Mouse (Mus musculus) spleen, adult 2 months (tissue): ENCODE measurements around the gene Znrd1as. TPM values are rescaled to one million over a fixed set of nuclear protein-coding genes. Genes with fewer than 3 reads are reported as not detected.

ENCODE experiments used
- DNase-seq, 2 experiments: peaks; one replicate each; pipeline versions ENCODE4 v3.0.0 to v3.0.0-alpha.2; 2012 to 2021; ENCODE audit warnings: low spot score in 2 of 2, low read depth in 1 of 2
- H3K27ac ChIP-seq: fragments of 200-500 bp; 2 replicates; pipeline ENCODE4 v1.5.1; 2012; ENCODE audit warnings: low read length, inconsistent platforms; ENCODE audit not compliant: insufficient read depth
- H3K27me3 ChIP-seq: fragments of 200-500 bp; 2 replicates; pipeline ENCODE4 v1.6.1; 2012; ENCODE audit warnings: mild to moderate bottlenecking, moderate library complexity, low read length, inconsistent platforms; ENCODE audit not compliant: control insufficient read depth, insufficient read depth
- H3K36me3 ChIP-seq: fragments of 200-500 bp; 2 replicates; pipeline ENCODE4 v1.6.1; 2012; ENCODE audit warnings: mild to moderate bottlenecking, low read length, inconsistent platforms; ENCODE audit not compliant: control insufficient read depth, insufficient read depth
- H3K4me1 ChIP-seq: fragments of 200-500 bp; 2 replicates; pipeline ENCODE4 v1.6.1; 2011; ENCODE audit warnings: inconsistent platforms; ENCODE audit not compliant: control insufficient read depth, insufficient read depth, insufficient read length
- H3K4me3 ChIP-seq: fragments of 200-500 bp; 2 replicates; pipeline ENCODE4 v1.5.1; 2011; ENCODE audit warnings: mild to moderate bottlenecking, inconsistent platforms; ENCODE audit not compliant: insufficient read depth, insufficient read length; ENCODE audit errors: extremely low read depth
- CTCF ChIP-seq: fragments of 200-500 bp; IDR thresholded peaks from 2 replicates; pipeline ENCODE4 v1.5.1; 2011; ENCODE audit warnings: mild to moderate bottlenecking, inconsistent platforms; ENCODE audit not compliant: insufficient read depth, insufficient read length, insufficient replicate concordance; ENCODE audit errors: extremely low read depth
- POLR2A ChIP-seq: fragments of 200-500 bp; IDR thresholded peaks from 2 replicates; pipeline ENCODE4 v1.6.1; 2011; ENCODE audit warnings: low read depth, low read length, inconsistent platforms
- WGBS: fragments of 180-500 bp; shearing (Covaris S2); methylation state at CpG from one replicate; pipeline ENCODE4 v1.1.7; 2018; 5-methylcytosine and 5-hydroxymethylcytosine counted together
- polyA plus RNA-seq: library from polyadenylated mRNA; depleted of rRNA; stranded (reverse); fragments of >200 nt; gene quantifications from 2 replicates; pipeline ENCODE4 v1.2.3, GENCODE M21; 2012

Znrd1as gene
- polyA plus RNA-seq, 1 experiment: 0.57 TPM

- TF ChIP-seq POLR2A: no peak
- no peak for TF ChIP-seq CTCF
- peaks cover 3% of the 10 kb centered on the region; the same call in 1 of the 2 replicates for H3K4me1 ChIP-seq
- 10% methylated on average over 10 of the region's 10 CpGs for WGBS
- peaks cover 6% of the 10 kb centered on the region for H3K27me3 ChIP-seq
- H3K4me3 ChIP-seq: no peak overlapping the region
- no peaks in the 10 kb centered on the region for H3K36me3 ChIP-seq
- no peak overlapping the region for H3K27ac ChIP-seq
- DNase-seq: no peak
Observed at GRCm38 (mm10) chr17:36942391-36942790, 16.0 kb upstream of the Znrd1as start.

GRCm38 (mm10) chr17:36942791-36943471 is 15.5 kb upstream of the Znrd1as start, which contains the start of gene Rnf39:
Gene Rnf39, plus strand, starts transcription at chr17:36942918.
- TF ChIP-seq CTCF (no peak), POLR2A (no peak)
- 3% methylated on average over 56 of the region's 59 CpGs for WGBS
- H3K27me3 ChIP-seq: peaks cover 6% of the 10 kb centered on the region
- H3K4me1 ChIP-seq: peaks cover 3% of the 10 kb centered on the region; the same call in 1 of the 2 replicates
- peak within 1 kb of the TSS; percentile 11; the same call in 1 of the 2 replicates for H3K4me3 ChIP-seq
- H3K27ac ChIP-seq: no peak within 1 kb of the TSS
- no peak for DNase-seq
- H3K36me3 ChIP-seq: no peaks in the 10 kb centered on the region

GRCm38 (mm10) chr17:36943691-36944090 is 14.7 kb upstream of the Znrd1as start:
- 12% methylated on average over 5 of the region's 5 CpGs for WGBS
- TF ChIP-seq POLR2A (no peak), CTCF (no peak)
- Histone ChIP-seq H3K27ac (no peak overlapping the region), H3K36me3 (peaks cover 1% of the 10 kb centered on the region; the same call in 1 of the 2 replicates), H3K4me1 (peaks cover 3% of the 10 kb centered on the region; the same call in 1 of the 2 replicates), H3K27me3 (peaks cover 6% of the 10 kb centered on the region), H3K4me3 (no peak overlapping the region)
- no peak for DNase-seq

GRCm38 (mm10) chr17:36944121-36944775 is 14.1 kb upstream of the Znrd1as start:
- Histone ChIP-seq H3K27me3 (peaks cover 6% of the 10 kb centered on the region), H3K36me3 (peaks cover 7% of the 10 kb centered on the region), H3K4me1 (peaks cover 3% of the 10 kb centered on the region; the same call in 1 of the 2 replicates), H3K4me3 (no peak overlapping the region), H3K27ac (no peak overlapping the region)
- 23% methylated on average over 9 of the region's 9 CpGs for WGBS
- TF ChIP-seq POLR2A (no peak), CTCF (no peak)
- DNase-seq: no peak

- H3K27me3 ChIP-seq: peaks cover 6% of the 10 kb centered on the region
- peak overlapping the region; percentile 36 for H3K4me3 ChIP-seq
- H3K4me1 ChIP-seq: peaks cover 3% of the 10 kb centered on the region; the same call in 1 of the 2 replicates
- H3K36me3 ChIP-seq: peaks cover 12% of the 10 kb centered on the region
- 3% methylated on average over 62 of the region's 62 CpGs for WGBS
- no peak for TF ChIP-seq POLR2A
- TF ChIP-seq CTCF: no peak
- DNase-seq: peak in 1 of 2 experiments; percentile 18
- H3K27ac ChIP-seq: no peak overlapping the region
Observed at GRCm38 (mm10) chr17:36947051-36947819, 11.2 kb upstream of the Znrd1as start.

GRCm38 (mm10) chr17:36948286-36948685 is 10.1 kb upstream of the Znrd1as start:
- Histone ChIP-seq H3K27me3 (peaks cover 1% of the 10 kb centered on the region; the same call in 1 of the 2 replicates), H3K27ac (no peak overlapping the region), H3K4me1 (peaks cover 3% of the 10 kb centered on the region; the same call in 1 of the 2 replicates), H3K4me3 (no peak overlapping the region), H3K36me3 (peaks cover 12% of the 10 kb centered on the region)
- no peak for TF ChIP-seq CTCF
- no peak for TF ChIP-seq POLR2A
- no peak for DNase-seq
- 93% methylated on average over 1 of the region's 1 CpGs for WGBS
